Mouse (Mus musculus) intestine, embryonic 15.5 days (tissue): Measurements from ENCODE around the gene Ptpn13. TPM values are rescaled to one million over a fixed set of nuclear protein-coding genes. Genes with fewer than 3 reads are reported as not detected.
A peak's percentile ranks its signal among the peaks of the same experiment; 100 is the strongest.

Experiments
- ATAC-seq: fragments of 200-750 bp; cut with Nextera tagmentation; 2 replicates; pipeline ENCODE4 v1.8.0; 2017; ENCODE audit warnings: moderate TSS enrichment, moderate library complexity
- H3K27ac ChIP-seq: fragments of 300-500 bp; sonication (generic); 2 replicates; pipeline ENCODE4 v1.5.1; 2015; ENCODE audit warnings: mild to moderate bottlenecking, inconsistent platforms
- H3K27me3 ChIP-seq: fragments of 300-500 bp; sonication (generic); replicated peaks from 2 replicates; pipeline ENCODE4 v1.6.1; 2015; ENCODE audit warnings: inconsistent platforms
- H3K36me3 ChIP-seq: fragments of 300-500 bp; sonication (generic); 2 replicates; pipeline ENCODE4 v1.6.1; 2015; ENCODE audit warnings: inconsistent platforms
- H3K4me1 ChIP-seq: fragments of 300-500 bp; sonication (generic); replicated peaks from 2 replicates; pipeline ENCODE4 v1.6.1; 2015; ENCODE audit warnings: inconsistent platforms
- H3K4me2 ChIP-seq: fragments of 300-500 bp; sonication (generic); replicated peaks from 2 replicates; pipeline ENCODE4 v1.6.1; 2015; ENCODE audit warnings: mild to moderate bottlenecking, inconsistent platforms
- H3K4me3 ChIP-seq: fragments of 300-500 bp; sonication (generic); replicated peaks from 2 replicates; pipeline ENCODE4 v1.5.1; 2015; ENCODE audit warnings: inconsistent platforms
- H3K9ac ChIP-seq: fragments of 300-500 bp; sonication (generic); 2 replicates; pipeline ENCODE4 v1.6.1; 2015; ENCODE audit warnings: inconsistent platforms
- H3K9me3 ChIP-seq: fragments of 300-500 bp; sonication (generic); 2 replicates; pipeline ENCODE4 v1.6.1; 2016; ENCODE audit warnings: inconsistent platforms
- WGBS: fragments of 180-500 bp; shearing (Covaris S2); methylation state at CpG from one replicate; pipeline ENCODE4 v1.1.7; 2015; 5-methylcytosine and 5-hydroxymethylcytosine counted together
- polyA plus RNA-seq: library from polyadenylated mRNA; unstranded; fragments of >200 nt; fragmentation: Nextera tagmentation; extraction: Ambion mirVana; gene quantifications from 2 replicates; pipeline ENCODE4 v1.2.1, GENCODE M21; 2015

Gene Ptpn13
- polyA plus RNA-seq, 1 experiment from 2014 or later, result 5.5 TPM

GRCm38 (mm10) chr5:103617191-103617590 lies 192.2 kb downstream of the Ptpn13 start:
- no peak for ATAC-seq
- WGBS, result 81% methylated on average over 9 of the region's 9 CpGs
- H3K9ac ChIP-seq, result no peak overlapping the region
- no peaks in the 10 kb centered on the region for H3K4me1 ChIP-seq
- H3K36me3 ChIP-seq, result no peaks in the 10 kb centered on the region
- no peaks in the 10 kb centered on the region for H3K27me3 ChIP-seq
- H3K4me2 ChIP-seq, result no peak overlapping the region
- H3K9me3 ChIP-seq, result no peaks in the 10 kb centered on the region
- no peak overlapping the region for H3K27ac ChIP-seq
- no peak overlapping the region for H3K4me3 ChIP-seq

- 56% methylated on average over 12 of the region's 12 CpGs for WGBS
- Histone ChIP-seq H3K9me3 (no peaks in the 10 kb centered on the region), H3K4me3 (no peak overlapping the region), H3K4me1 (no peaks in the 10 kb centered on the region), H3K27me3 (no peaks in the 10 kb centered on the region), H3K36me3 (no peaks in the 10 kb centered on the region), H3K9ac (no peak overlapping the region), H3K27ac (peak overlapping the region; percentile 36; the same call in 1 of the 2 replicates), H3K4me2 (no peak overlapping the region)
- peak; percentile 45 for ATAC-seq
These were observed 195.4 kb downstream of the Ptpn13 start for GRCm38 (mm10) chr5:103620301-103620973.

- Histone ChIP-seq H3K27ac (no peak overlapping the region), H3K9ac (no peak overlapping the region), H3K9me3 (no peaks in the 10 kb centered on the region), H3K27me3 (no peaks in the 10 kb centered on the region), H3K4me1 (no peaks in the 10 kb centered on the region), H3K36me3 (no peaks in the 10 kb centered on the region), H3K4me3 (no peak overlapping the region), H3K4me2 (no peak overlapping the region)
- ATAC-seq, result no peak
- WGBS, result 77% methylated on average over 5 of the region's 5 CpGs
These were observed 197.3 kb downstream of the Ptpn13 start for GRCm38 (mm10) chr5:103622321-103622720.

GRCm38 (mm10) chr5:103624831-103625230 lies 199.8 kb downstream of the Ptpn13 start:
- H3K4me3 ChIP-seq, result no peak overlapping the region
- 87% methylated on average over 5 of the region's 5 CpGs for WGBS
- H3K4me1 ChIP-seq, result peaks cover 7% of the 10 kb centered on the region; the same call in 1 of the 2 replicates
- no peaks in the 10 kb centered on the region for H3K9me3 ChIP-seq
- H3K27me3 ChIP-seq, result no peaks in the 10 kb centered on the region
- no peak overlapping the region for H3K4me2 ChIP-seq
- no peaks in the 10 kb centered on the region for H3K36me3 ChIP-seq
- no peak overlapping the region for H3K9ac ChIP-seq
- H3K27ac ChIP-seq, result no peak overlapping the region
- no peak for ATAC-seq

- no peak overlapping the region for H3K4me3 ChIP-seq
- H3K9me3 ChIP-seq, result no peaks in the 10 kb centered on the region
- peaks cover 9% of the 10 kb centered on the region; the same call in 1 of the 2 replicates for H3K4me1 ChIP-seq
- 91% methylated on average over 6 of the region's 6 CpGs for WGBS
- no peak for ATAC-seq
- no peaks in the 10 kb centered on the region for H3K36me3 ChIP-seq
- H3K9ac ChIP-seq, result no peak overlapping the region
- no peaks in the 10 kb centered on the region for H3K27me3 ChIP-seq
- H3K4me2 ChIP-seq, result no peak overlapping the region
- H3K27ac ChIP-seq, result no peak overlapping the region
These were observed 203.5 kb downstream of the Ptpn13 start for GRCm38 (mm10) chr5:103628499-103628898.

GRCm38 (mm10) chr5:103629111-103629764 lies 204.2 kb downstream of the Ptpn13 start, which contains the start of gene Slc10a6:
Gene Slc10a6 (minus strand): TSS chr5:103629403.
- WGBS, result 50% methylated on average over 17 of the region's 17 CpGs
- Histone ChIP-seq H3K36me3 (no peaks in the 10 kb centered on the region), H3K4me3 (no peak within 1 kb of the TSS), H3K4me2 (0 out of 2 replicates have a peak within 1 kb of the TSS, but pooled peaks have one; percentile 17), H3K27me3 (no peaks in the 10 kb centered on the region), H3K27ac (0 out of 2 replicates have a peak within 1 kb of the TSS, but pooled peaks have one; percentile 27), H3K9me3 (no peaks in the 10 kb centered on the region), H3K4me1 (peaks cover 9% of the 10 kb centered on the region; the same call in 1 of the 2 replicates), H3K9ac (no peak within 1 kb of the TSS)
- ATAC-seq, result peak; percentile 85

GRCm38 (mm10) chr5:103629854-103630580 lies 205.0 kb downstream of the Ptpn13 start:
- H3K4me2 ChIP-seq, result no peak overlapping the region
- no peaks in the 10 kb centered on the region for H3K27me3 ChIP-seq
- H3K4me3 ChIP-seq, result no peak overlapping the region
- no peaks in the 10 kb centered on the region for H3K9me3 ChIP-seq
- peaks cover 9% of the 10 kb centered on the region; the same call in 1 of the 2 replicates for H3K4me1 ChIP-seq
- H3K27ac ChIP-seq, result no peak overlapping the region
- no peak for ATAC-seq
- 62% methylated on average over 9 of the region's 9 CpGs for WGBS
- H3K9ac ChIP-seq, result no peak overlapping the region
- H3K36me3 ChIP-seq, result no peaks in the 10 kb centered on the region

GRCm38 (mm10) chr5:103637162-103637561 lies 212.2 kb downstream of the Ptpn13 start:
- ATAC-seq, result no peak
- H3K36me3 ChIP-seq, result no peaks in the 10 kb centered on the region
- H3K27ac ChIP-seq, result no peak overlapping the region
- no peaks in the 10 kb centered on the region for H3K27me3 ChIP-seq
- no peak overlapping the region for H3K9ac ChIP-seq
- no peaks in the 10 kb centered on the region for H3K9me3 ChIP-seq
- no peak overlapping the region for H3K4me2 ChIP-seq
- WGBS, result 91% methylated on average over 2 of the region's 2 CpGs
- no peaks in the 10 kb centered on the region for H3K4me1 ChIP-seq
- H3K4me3 ChIP-seq, result no peak overlapping the region

GRCm38 (mm10) chr5:103644167-103644566 lies 219.2 kb downstream of the Ptpn13 start:
- H3K4me2 ChIP-seq, result no peak overlapping the region
- H3K4me1 ChIP-seq, result no peaks in the 10 kb centered on the region
- H3K27me3 ChIP-seq, result no peaks in the 10 kb centered on the region
- H3K9ac ChIP-seq, result no peak overlapping the region
- 0 out of 2 replicates have a peak, but pooled peaks have one; percentile 39 for ATAC-seq
- no peaks in the 10 kb centered on the region for H3K36me3 ChIP-seq
- no peak overlapping the region for H3K27ac ChIP-seq
- H3K4me3 ChIP-seq, result no peak overlapping the region
- WGBS, result 91% methylated on average over 1 of the region's 1 CpGs
- no peaks in the 10 kb centered on the region for H3K9me3 ChIP-seq

GRCm38 (mm10) chr5:103647320-103647719 lies 222.3 kb downstream of the Ptpn13 start:
- Histone ChIP-seq H3K27ac (no peak overlapping the region), H3K36me3 (no peaks in the 10 kb centered on the region), H3K9ac (no peak overlapping the region), H3K4me3 (no peak overlapping the region), H3K4me2 (no peak overlapping the region), H3K27me3 (no peaks in the 10 kb centered on the region), H3K9me3 (no peaks in the 10 kb centered on the region), H3K4me1 (no peaks in the 10 kb centered on the region)
- no peak for ATAC-seq
- WGBS, result 78% methylated on average over 3 of the region's 3 CpGs
